Mouse (Mus musculus): ENCODE results near the gene Adgrg7. TPM values are rescaled to one million over a fixed set of nuclear protein-coding genes. Genes with fewer than 3 reads are reported as not detected.

Gene Adgrg7
- not detected in 2 replicates for polyA plus RNA-seq (2014; fragmentation: Nextera tagmentation; extraction: Ambion mirVana)

- Histone ChIP-seq H3K4me2 (ENCODE audit: low read depth, severe bottlenecking) (no peak within 1 kb of the TSS), H3K27me3 (ENCODE audit: control insufficient read depth, insufficient read depth, low read length) (no peaks in the 10 kb centered on the region), H3K4me1 (ENCODE audit: control insufficient read depth, insufficient read depth, low read length) (no peaks in the 10 kb centered on the region), H3K4me3 (ENCODE audit: low read depth, low read length) (no peak within 1 kb of the TSS), H3K36me3 (ENCODE audit: control insufficient read depth, insufficient read depth, low read length) (no peaks in the 10 kb centered on the region), H3K9me3 (ENCODE audit: control insufficient read depth, low read length) (no peaks in the 10 kb centered on the region), H3K27ac (replicated peaks; ENCODE audit: low read depth, low read length) (no peak within 1 kb of the TSS), H3K9ac (ENCODE audit: low read length) (no peak within 1 kb of the TSS)
- ATAC-seq (ENCODE audit: insufficient number of reproducible peaks, low FRiP score, low TSS enrichment, low read depth): no peak
- DNase-seq (ENCODE audit: low spot score): no peak
- 75% methylated on average over 8 of the region's 8 CpGs for WGBS
Measured at GRCm38 (mm10) chr16:56795481-56796139, at the start of gene Adgrg7. Gene Adgrg7, minus strand, starts transcription at chr16:56795855.

GRCm38 (mm10) chr16:56842988-56843387 lies 47.3 kb upstream of the Adgrg7 start:
- DNase-seq (ENCODE audit: low spot score) (no peak), ATAC-seq (ENCODE audit: insufficient number of reproducible peaks, low FRiP score, low TSS enrichment, low read depth) (no peak)
- Histone ChIP-seq H3K36me3 (ENCODE audit: control insufficient read depth, insufficient read depth, low read length) (no peaks in the 10 kb centered on the region), H3K27me3 (ENCODE audit: control insufficient read depth, insufficient read depth, low read length) (no peaks in the 10 kb centered on the region), H3K9ac (ENCODE audit: low read length) (no peak overlapping the region), H3K4me1 (ENCODE audit: control insufficient read depth, insufficient read depth, low read length) (no peaks in the 10 kb centered on the region), H3K9me3 (ENCODE audit: control insufficient read depth, low read length) (no peaks in the 10 kb centered on the region), H3K4me2 (ENCODE audit: low read depth, severe bottlenecking) (no peak overlapping the region), H3K27ac (replicated peaks; ENCODE audit: low read depth, low read length) (no peak overlapping the region), H3K4me3 (ENCODE audit: low read depth, low read length) (no peak overlapping the region)
- WGBS: 97% methylated on average over 5 of the region's 5 CpGs

- WGBS: 94% methylated on average over 1 of the region's 1 CpGs
- Histone ChIP-seq H3K4me2 (ENCODE audit: low read depth, severe bottlenecking) (no peak overlapping the region), H3K27me3 (ENCODE audit: control insufficient read depth, insufficient read depth, low read length) (no peaks in the 10 kb centered on the region), H3K27ac (replicated peaks; ENCODE audit: low read depth, low read length) (no peak overlapping the region), H3K4me1 (ENCODE audit: control insufficient read depth, insufficient read depth, low read length) (no peaks in the 10 kb centered on the region), H3K9me3 (ENCODE audit: control insufficient read depth, low read length) (no peaks in the 10 kb centered on the region), H3K4me3 (ENCODE audit: low read depth, low read length) (no peak overlapping the region), H3K9ac (ENCODE audit: low read length) (no peak overlapping the region), H3K36me3 (ENCODE audit: control insufficient read depth, insufficient read depth, low read length) (no peaks in the 10 kb centered on the region)
- DNase-seq (ENCODE audit: low spot score) (no peak), ATAC-seq (ENCODE audit: insufficient number of reproducible peaks, low FRiP score, low TSS enrichment, low read depth) (no peak)
Measured at GRCm38 (mm10) chr16:56833312-56833711, 37.7 kb upstream of the Adgrg7 start.

- no peak overlapping the region for H3K4me3 ChIP-seq (ENCODE audit: low read depth, low read length)
- WGBS: 90% methylated on average over 2 of the region's 2 CpGs
- no peak overlapping the region for H3K27ac ChIP-seq (replicated peaks; ENCODE audit: low read depth, low read length)
- no peak overlapping the region for H3K4me2 ChIP-seq (ENCODE audit: low read depth, severe bottlenecking)
- H3K9ac ChIP-seq (ENCODE audit: low read length): no peak overlapping the region
- ATAC-seq (ENCODE audit: insufficient number of reproducible peaks, low FRiP score, low TSS enrichment, low read depth) (no peak), DNase-seq (ENCODE audit: low spot score) (no peak)
- no peaks in the 10 kb centered on the region for H3K27me3 ChIP-seq (ENCODE audit: control insufficient read depth, insufficient read depth, low read length)
- no peaks in the 10 kb centered on the region for H3K9me3 ChIP-seq (ENCODE audit: control insufficient read depth, low read length)
- H3K4me1 ChIP-seq (ENCODE audit: control insufficient read depth, insufficient read depth, low read length): no peaks in the 10 kb centered on the region
- no peaks in the 10 kb centered on the region for H3K36me3 ChIP-seq (ENCODE audit: control insufficient read depth, insufficient read depth, low read length)
Measured at GRCm38 (mm10) chr16:56831986-56832385, 36.3 kb upstream of the Adgrg7 start.

- H3K9ac ChIP-seq (ENCODE audit: low read length): no peak overlapping the region
- H3K4me2 ChIP-seq (ENCODE audit: low read depth, severe bottlenecking): no peak overlapping the region
- H3K4me3 ChIP-seq (ENCODE audit: low read depth, low read length): no peak overlapping the region
- no peaks in the 10 kb centered on the region for H3K36me3 ChIP-seq (ENCODE audit: control insufficient read depth, insufficient read depth, low read length)
- DNase-seq (ENCODE audit: low spot score): no peak
- H3K27me3 ChIP-seq (ENCODE audit: control insufficient read depth, insufficient read depth, low read length): no peaks in the 10 kb centered on the region
- 78% methylated on average over 6 of the region's 6 CpGs for WGBS
- H3K9me3 ChIP-seq (ENCODE audit: control insufficient read depth, low read length): no peaks in the 10 kb centered on the region
- no peak overlapping the region for H3K27ac ChIP-seq (replicated peaks; ENCODE audit: low read depth, low read length)
- H3K4me1 ChIP-seq (ENCODE audit: control insufficient read depth, insufficient read depth, low read length): no peaks in the 10 kb centered on the region
- ATAC-seq (ENCODE audit: insufficient number of reproducible peaks, low FRiP score, low TSS enrichment, low read depth): no peak
Measured at GRCm38 (mm10) chr16:56801370-56802109, 5.9 kb upstream of the Adgrg7 start.

- Histone ChIP-seq H3K27me3 (ENCODE audit: control insufficient read depth, insufficient read depth, low read length) (no peaks in the 10 kb centered on the region), H3K27ac (replicated peaks; ENCODE audit: low read depth, low read length) (no peak overlapping the region), H3K4me1 (ENCODE audit: control insufficient read depth, insufficient read depth, low read length) (no peaks in the 10 kb centered on the region), H3K9ac (ENCODE audit: low read length) (no peak overlapping the region), H3K36me3 (ENCODE audit: control insufficient read depth, insufficient read depth, low read length) (no peaks in the 10 kb centered on the region), H3K4me3 (ENCODE audit: low read depth, low read length) (no peak overlapping the region), H3K4me2 (ENCODE audit: low read depth, severe bottlenecking) (no peak overlapping the region), H3K9me3 (ENCODE audit: control insufficient read depth, low read length) (no peaks in the 10 kb centered on the region)
- no peak for DNase-seq (ENCODE audit: low spot score)
- WGBS: 89% methylated on average over 7 of the region's 7 CpGs
- ATAC-seq (ENCODE audit: insufficient number of reproducible peaks, low FRiP score, low TSS enrichment, low read depth): no peak
Measured at GRCm38 (mm10) chr16:56800946-56801345, 5.3 kb upstream of the Adgrg7 start.

- no peaks in the 10 kb centered on the region for H3K4me1 ChIP-seq (ENCODE audit: control insufficient read depth, insufficient read depth, low read length)
- no peak overlapping the region for H3K4me2 ChIP-seq (ENCODE audit: low read depth, severe bottlenecking)
- H3K36me3 ChIP-seq (ENCODE audit: control insufficient read depth, insufficient read depth, low read length): no peaks in the 10 kb centered on the region
- ATAC-seq (ENCODE audit: insufficient number of reproducible peaks, low FRiP score, low TSS enrichment, low read depth) (no peak), DNase-seq (ENCODE audit: low spot score) (no peak)
- no peaks in the 10 kb centered on the region for H3K27me3 ChIP-seq (ENCODE audit: control insufficient read depth, insufficient read depth, low read length)
- no peak overlapping the region for H3K9ac ChIP-seq (ENCODE audit: low read length)
- no peak overlapping the region for H3K4me3 ChIP-seq (ENCODE audit: low read depth, low read length)
- 41% methylated on average over 2 of the region's 2 CpGs for WGBS
- H3K9me3 ChIP-seq (ENCODE audit: control insufficient read depth, low read length): no peaks in the 10 kb centered on the region
- H3K27ac ChIP-seq (replicated peaks; ENCODE audit: low read depth, low read length): no peak overlapping the region
Measured at GRCm38 (mm10) chr16:56800469-56800868, 4.8 kb upstream of the Adgrg7 start.

- H3K9ac ChIP-seq (ENCODE audit: low read length): no peak overlapping the region
- ATAC-seq (ENCODE audit: insufficient number of reproducible peaks, low FRiP score, low TSS enrichment, low read depth) (no peak), DNase-seq (ENCODE audit: low spot score) (no peak)
- no peaks in the 10 kb centered on the region for H3K4me1 ChIP-seq (ENCODE audit: control insufficient read depth, insufficient read depth, low read length)
- no peaks in the 10 kb centered on the region for H3K9me3 ChIP-seq (ENCODE audit: control insufficient read depth, low read length)
- no peak overlapping the region for H3K4me3 ChIP-seq (ENCODE audit: low read depth, low read length)
- no peaks in the 10 kb centered on the region for H3K27me3 ChIP-seq (ENCODE audit: control insufficient read depth, insufficient read depth, low read length)
- H3K27ac ChIP-seq (replicated peaks; ENCODE audit: low read depth, low read length): no peak overlapping the region
- no peak overlapping the region for H3K4me2 ChIP-seq (ENCODE audit: low read depth, severe bottlenecking)
- 98% methylated on average over 3 of the region's 3 CpGs for WGBS
- no peaks in the 10 kb centered on the region for H3K36me3 ChIP-seq (ENCODE audit: control insufficient read depth, insufficient read depth, low read length)
Measured at GRCm38 (mm10) chr16:56799541-56800029, 3.9 kb upstream of the Adgrg7 start.

Data from limb, embryonic 11.5 days (tissue).